Comparison of ENCODE assay signal across 17 mouse cellular contexts in the genomic region with DNA sequence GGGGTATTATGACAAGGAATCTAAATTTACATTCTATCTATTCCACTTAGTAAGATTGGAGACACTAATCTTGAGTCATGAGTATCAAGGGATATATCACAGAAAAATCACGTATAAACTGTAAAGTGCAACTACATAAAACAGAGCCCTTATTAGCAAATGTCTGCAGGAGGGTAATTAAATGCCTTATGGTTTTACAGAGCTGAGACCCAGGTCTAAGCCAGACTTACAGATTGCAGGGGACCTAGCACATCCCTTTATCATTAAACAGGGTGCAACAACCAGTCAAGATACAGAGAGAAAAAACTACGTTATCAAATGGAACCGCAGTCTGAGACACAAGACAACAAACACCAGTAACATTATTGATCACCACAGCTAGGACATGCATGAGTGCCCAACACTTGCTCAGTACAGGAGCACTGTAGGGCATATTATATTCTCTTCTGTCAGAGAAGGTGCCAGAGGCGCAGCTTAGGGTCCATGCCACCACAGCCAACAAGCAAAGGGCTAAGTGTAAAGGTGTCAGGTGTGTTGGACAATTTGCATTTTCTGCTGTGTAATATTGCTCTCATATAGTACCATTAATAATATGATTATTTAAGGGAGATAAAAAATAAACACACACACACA.
"Had no signal": no experiment of that assay in that cellular context is flagged by ENCODE, and none has a peak within 500 bp of the region (broad histone marks: within the 10 kb centered on the region; RNA-seq: fewer than 3 reads in every experiment).

No protein-coding gene starts in this region.

- H3K9ac ChIP-seq: limb, embryonic 15.5 days; liver, embryonic 12.5 days; lung, embryonic 14.5 days; midbrain, embryonic 15.5 days had no signal

- DNase-seq: kidney, adult 2 months; kidney, postnatal 36 days; layer of hippocampus, adult 9-11 months; layer of hippocampus, postnatal 36 days; lung, embryonic 14.5 days; lung, postnatal 10 days; lung, postnatal 4 days; right cerebral cortex, postnatal 14 days; thymus, adult 18-20 months; thymus, postnatal 14 days had no signal

- H3K4me3 ChIP-seq: limb, embryonic 15.5 days; liver, embryonic 12.5 days; midbrain, embryonic 10.5 days; midbrain, embryonic 15.5 days had no signal

- H3K9me3 ChIP-seq: limb, embryonic 15.5 days; liver, embryonic 12.5 days; midbrain, embryonic 10.5 days; midbrain, embryonic 15.5 days had no signal

- H3K36me3 ChIP-seq: limb, embryonic 15.5 days; liver, embryonic 12.5 days; midbrain, embryonic 10.5 days; midbrain, embryonic 15.5 days had no signal

- H3K4me2 ChIP-seq: limb, embryonic 15.5 days; liver, embryonic 12.5 days; lung, embryonic 14.5 days; midbrain, embryonic 15.5 days had no signal

- ATAC-seq: intestine, embryonic 16.5 days; liver, embryonic 12.5 days; midbrain, embryonic 15.5 days had no signal

- H3K27me3 ChIP-seq: limb, embryonic 15.5 days; liver, embryonic 12.5 days; midbrain, embryonic 15.5 days had no signal

- H3K27ac ChIP-seq: kidney, postnatal 0 days; limb, embryonic 15.5 days; liver, embryonic 12.5 days; midbrain, embryonic 10.5 days; midbrain, embryonic 15.5 days; stomach, postnatal 0 days had no signal

- H3K4me1 ChIP-seq: limb, embryonic 15.5 days; liver, embryonic 12.5 days; midbrain, embryonic 10.5 days; midbrain, embryonic 15.5 days had no signal
